Mouse (Mus musculus) neural tube, embryonic 10.5 days (tissue): Measurements from ENCODE around the gene Fam177a.
"Not testable (repeated sequence)": the region's sequence is repeated elsewhere in the genome, so short reads cannot be mapped to it uniquely, and the experiment has no call there.

Experiments used
- DNase-seq: peaks from one replicate; pipeline ENCODE4 v3.0.0-alpha.2; 2017; ENCODE audit warnings: low spot score; ENCODE audit errors: extremely low spot score

Fam177a gene

GRCm38 (mm10) chr12:55124242-55124641, at the start of gene Fam177a:
Gene Fam177a, plus strand, starts transcription at chr12:55124469.
- not testable (repeated sequence) for DNase-seq

- no peak for DNase-seq
Measured at GRCm38 (mm10) chr12:55075296-55075695, 49.0 kb upstream of the Fam177a start.

GRCm38 (mm10) chr12:55078706-55079105, 45.6 kb upstream of the Fam177a start:
- not testable (repeated sequence) for DNase-seq

GRCm38 (mm10) chr12:55079726-55080600, 44.3 kb upstream of the Fam177a start, which contains the start of the genes 2700097O09Rik and Srp54a:
Gene 2700097O09Rik, minus strand, starts transcription at chr12:55080110.
Gene Srp54a, plus strand, starts transcription at chr12:55080262.
- DNase-seq = peak; percentile 98

GRCm38 (mm10) chr12:55080601-55080942, 43.7 kb upstream of the Fam177a start:
- not testable (repeated sequence) for DNase-seq

- not testable (repeated sequence) for DNase-seq
Measured at GRCm38 (mm10) chr12:55092127-55092526, 32.1 kb upstream of the Fam177a start.

- DNase-seq = not testable (repeated sequence)
Measured at GRCm38 (mm10) chr12:55112616-55113015, 11.7 kb upstream of the Fam177a start.

GRCm38 (mm10) chr12:55124731-55125130, 462 bp downstream of the Fam177a start:
- DNase-seq = not testable (repeated sequence)

GRCm38 (mm10) chr12:55135540-55135939, 11.3 kb downstream of the Fam177a start:
- DNase-seq = not testable (repeated sequence)

GRCm38 (mm10) chr12:55137859-55138258, 13.6 kb downstream of the Fam177a start:
- DNase-seq = not testable (repeated sequence)

- not testable (repeated sequence) for DNase-seq
Measured at GRCm38 (mm10) chr12:55154559-55155448, 30.5 kb downstream of the Fam177a start, which contains the start of gene Srp54b. Gene Srp54b, plus strand, starts transcription at chr12:55155104.

GRCm38 (mm10) chr12:55155449-55155783, 31.1 kb downstream of the Fam177a start:
- not testable (repeated sequence) for DNase-seq

- DNase-seq = not testable (repeated sequence)
Measured at GRCm38 (mm10) chr12:55167034-55167557, 42.8 kb downstream of the Fam177a start.

GRCm38 (mm10) chr12:55187686-55188085, 63.4 kb downstream of the Fam177a start:
- not testable (repeated sequence) for DNase-seq

- not testable (repeated sequence) for DNase-seq
Measured at GRCm38 (mm10) chr12:55189127-55189526, 64.9 kb downstream of the Fam177a start.
